Mouse (Mus musculus): ENCODE measurements around the gene Zfp995.
"Not testable (repeated sequence)": the region's sequence is repeated elsewhere in the genome, so short reads cannot be mapped to it uniquely, and the experiment has no call there.

Zfp995 gene

GRCm38 (mm10) chr17:21909456-21910052 is at the start of gene Zfp995:
Gene Zfp995 (minus strand): TSS chr17:21909926.
- DNase-seq (ENCODE audit: low spot score): not testable (repeated sequence)

- DNase-seq (ENCODE audit: low spot score): no peak
These were observed 687 bp downstream of the Zfp995 start for GRCm38 (mm10) chr17:21909039-21909438.

- no peak for DNase-seq (ENCODE audit: low spot score)
These were observed 38.5 kb downstream of the Zfp995 start for GRCm38 (mm10) chr17:21871256-21871655.

- DNase-seq (ENCODE audit: low spot score): not testable (repeated sequence)
These were observed 63.5 kb downstream of the Zfp995 start for GRCm38 (mm10) chr17:21846322-21846582.

- DNase-seq (ENCODE audit: low spot score): no peak
These were observed 64.0 kb downstream of the Zfp995 start, which contains the start of gene Zfp820 for GRCm38 (mm10) chr17:21845545-21846321. Gene Zfp820 (minus strand): TSS chr17:21845772.

GRCm38 (mm10) chr17:21838510-21838909 is 71.2 kb downstream of the Zfp995 start:
- DNase-seq (ENCODE audit: low spot score): no peak

Measured in urinary bladder, postnatal 10 days (tissue).